Mouse (Mus musculus) ES-E14 (cell line): ENCODE results near the gene Parg.

Experiments
- CHD2 ChIP-seq: IDR thresholded peaks from 2 replicates; pipeline ENCODE4 v1.6.1; 2014; ENCODE audit warnings: mild to moderate bottlenecking, low read depth, low read length, inconsistent platforms
- MAFK ChIP-seq: IDR thresholded peaks from 2 replicates; pipeline ENCODE4 v1.6.1; 2014; ENCODE audit warnings: mild to moderate bottlenecking, low read depth, low read length, inconsistent platforms; ENCODE audit not compliant: insufficient read depth
- ZNF384 ChIP-seq: IDR thresholded peaks from 2 replicates; pipeline ENCODE4 v1.6.1; 2012; ENCODE audit warnings: low read depth, low read length, inconsistent platforms

- no peak for TF ChIP-seq ZNF384
- TF ChIP-seq MAFK = no peak
- no peak for TF ChIP-seq CHD2
Observed at GRCm38 (mm10) chr14:32180861-32181260, 20.9 kb upstream of the Parg start.
